Mouse (Mus musculus) neutrophil, adult 65 days (primary cell): Measurements from ENCODE around the gene Fam171b. TPM values are rescaled to one million over a fixed set of nuclear protein-coding genes. Genes with fewer than 3 reads are reported as not detected.

Source experiments
- total RNA-seq: library from RNA; stranded (reverse); gene quantifications from 2 replicates; pipeline ENCODE4 v1.2.4, GENCODE M21; 2023

Gene Fam171b
- 0.07 TPM in 1 of 2 replicates, not detected in the other for total RNA-seq

GRCm38 (mm10) chr2:83812483-83813272 lies at the start of gene Fam171b:
Gene Fam171b, plus strand, starts transcription at chr2:83812636.

Other genes with a start within 250 kb of the Fam171b start
- 48.2 and 69.7 TPM in 2 replicates for gene Zc3h15, start 168.2 kb upstream of the Fam171b start, total RNA-seq
- gene Itgav, start 88.2 kb upstream of the Fam171b start, total RNA-seq: 37.9 and 55.5 TPM in 2 replicates
- not detected in 2 replicates for gene Zswim2, start 128.6 kb downstream of the Fam171b start, total RNA-seq
- gene Gm13698, start 143.1 kb downstream of the Fam171b start, total RNA-seq: 0.64 and 1.1 TPM in 2 replicates
- 0.64 and 1.1 TPM in 2 replicates for gene Gm13693, start 148.9 kb downstream of the Fam171b start, total RNA-seq
- gene Gm13695, start 154.7 kb downstream of the Fam171b start, total RNA-seq: 0.64 TPM in 1 of 2 replicates, not detected in the other
- gene Gm13696, start 160.5 kb downstream of the Fam171b start, total RNA-seq: 0.64 and 1.1 TPM in 2 replicates
- 0.64 and 1.1 TPM in 2 replicates for gene Gm13694, start 166.3 kb downstream of the Fam171b start, total RNA-seq
- gene Gm13697, start 172.1 kb downstream of the Fam171b start, total RNA-seq: 0.64 and 1.1 TPM in 2 replicates
- 0.64 and 1.1 TPM in 2 replicates for gene Gm13691, start 177.9 kb downstream of the Fam171b start, total RNA-seq